Mouse (Mus musculus): Measurements from ENCODE around the gene Fstl4. TPM values are rescaled to one million over a fixed set of nuclear protein-coding genes. Genes with fewer than 3 reads are reported as not detected.

Gene Fstl4
- polyA plus RNA-seq, 1 experiment: 0.18 TPM

GRCm38 (mm10) chr11:52764894-52765677 lies 652 bp downstream of the Fstl4 start:
- H3K4me3 ChIP-seq (ENCODE audit: control insufficient read depth, insufficient read depth, low read length): peak overlapping the region; percentile 20
- no peaks in the 10 kb centered on the region for H3K36me3 ChIP-seq (ENCODE audit: control insufficient read depth, insufficient read depth, low read length)
- peak; percentile 2 for DNase-seq
- H3K27me3 ChIP-seq (ENCODE audit: control insufficient read depth, insufficient read depth, low read length): peaks cover 15% of the 10 kb centered on the region; the same call in 1 of the 2 replicates
- 4% methylated on average over 53 of the region's 53 CpGs for WGBS
- peaks cover 6% of the 10 kb centered on the region for H3K4me1 ChIP-seq (replicated peaks; ENCODE audit: control insufficient read depth, insufficient read depth, low read length)
- TF ChIP-seq CTCF (IDR thresholded peaks at IDR 0.05; ENCODE audit: borderline replicate concordance, control insufficient read depth, extremely low read depth, insufficient read depth, low read length, poor library complexity) (no peak), POLR2A (IDR thresholded peaks at IDR 0.05; ENCODE audit: control insufficient read depth, extremely low read depth, insufficient read depth, low read length, poor library complexity) (no peak)
- no peak overlapping the region for H3K27ac ChIP-seq (ENCODE audit: control insufficient read depth, insufficient read depth, low read length)

GRCm38 (mm10) chr11:52765678-52766254 lies 1.3 kb downstream of the Fstl4 start:
- Histone ChIP-seq H3K36me3 (ENCODE audit: control insufficient read depth, insufficient read depth, low read length) (no peaks in the 10 kb centered on the region), H3K4me1 (replicated peaks; ENCODE audit: control insufficient read depth, insufficient read depth, low read length) (peaks cover 6% of the 10 kb centered on the region), H3K4me3 (ENCODE audit: control insufficient read depth, insufficient read depth, low read length) (no peak overlapping the region), H3K27me3 (ENCODE audit: control insufficient read depth, insufficient read depth, low read length) (peaks cover 15% of the 10 kb centered on the region; the same call in 1 of the 2 replicates), H3K27ac (ENCODE audit: control insufficient read depth, insufficient read depth, low read length) (no peak overlapping the region)
- TF ChIP-seq CTCF (IDR thresholded peaks at IDR 0.05; ENCODE audit: borderline replicate concordance, control insufficient read depth, extremely low read depth, insufficient read depth, low read length, poor library complexity): no peak
- no peak for TF ChIP-seq POLR2A (IDR thresholded peaks at IDR 0.05; ENCODE audit: control insufficient read depth, extremely low read depth, insufficient read depth, low read length, poor library complexity)
- peak; percentile 36 for DNase-seq
- WGBS: 3% methylated on average over 21 of the region's 21 CpGs

GRCm38 (mm10) chr11:52767921-52768320 lies 3.5 kb downstream of the Fstl4 start:
- TF ChIP-seq POLR2A (IDR thresholded peaks at IDR 0.05; ENCODE audit: control insufficient read depth, extremely low read depth, insufficient read depth, low read length, poor library complexity) (no peak), CTCF (IDR thresholded peaks at IDR 0.05; ENCODE audit: borderline replicate concordance, control insufficient read depth, extremely low read depth, insufficient read depth, low read length, poor library complexity) (no peak)
- Histone ChIP-seq H3K27ac (ENCODE audit: control insufficient read depth, insufficient read depth, low read length) (no peak overlapping the region), H3K4me3 (ENCODE audit: control insufficient read depth, insufficient read depth, low read length) (no peak overlapping the region), H3K36me3 (ENCODE audit: control insufficient read depth, insufficient read depth, low read length) (no peaks in the 10 kb centered on the region), H3K4me1 (replicated peaks; ENCODE audit: control insufficient read depth, insufficient read depth, low read length) (peaks cover 6% of the 10 kb centered on the region), H3K27me3 (ENCODE audit: control insufficient read depth, insufficient read depth, low read length) (peaks cover 14% of the 10 kb centered on the region; the same call in 1 of the 2 replicates)
- DNase-seq: no peak
- WGBS: 92% methylated on average over 3 of the region's 3 CpGs

- 72% methylated on average over 3 of the region's 3 CpGs for WGBS
- TF ChIP-seq CTCF (IDR thresholded peaks at IDR 0.05; ENCODE audit: borderline replicate concordance, control insufficient read depth, extremely low read depth, insufficient read depth, low read length, poor library complexity) (no peak), POLR2A (IDR thresholded peaks at IDR 0.05; ENCODE audit: control insufficient read depth, extremely low read depth, insufficient read depth, low read length, poor library complexity) (no peak)
Measured at GRCm38 (mm10) chr11:52773073-52773472, 8.6 kb downstream of the Fstl4 start.

GRCm38 (mm10) chr11:52775291-52775690 lies 10.9 kb downstream of the Fstl4 start:
- Histone ChIP-seq H3K4me1 (replicated peaks; ENCODE audit: control insufficient read depth, insufficient read depth, low read length) (no peaks in the 10 kb centered on the region), H3K36me3 (ENCODE audit: control insufficient read depth, insufficient read depth, low read length) (no peaks in the 10 kb centered on the region), H3K4me3 (ENCODE audit: control insufficient read depth, insufficient read depth, low read length) (no peak overlapping the region), H3K27me3 (ENCODE audit: control insufficient read depth, insufficient read depth, low read length) (no peaks in the 10 kb centered on the region), H3K27ac (ENCODE audit: control insufficient read depth, insufficient read depth, low read length) (no peak overlapping the region)
- WGBS: 94% methylated on average over 3 of the region's 3 CpGs
- no peak for DNase-seq
- no peak for TF ChIP-seq POLR2A (IDR thresholded peaks at IDR 0.05; ENCODE audit: control insufficient read depth, extremely low read depth, insufficient read depth, low read length, poor library complexity)
- no peak for TF ChIP-seq CTCF (IDR thresholded peaks at IDR 0.05; ENCODE audit: borderline replicate concordance, control insufficient read depth, extremely low read depth, insufficient read depth, low read length, poor library complexity)

More at GRCm38 (mm10) chr11:52773073-52773472, 8.6 kb downstream of the Fstl4 start:
- Histone ChIP-seq H3K27me3 (ENCODE audit: control insufficient read depth, insufficient read depth, low read length) (no peaks in the 10 kb centered on the region; the same call in 1 of the 2 replicates), H3K4me3 (ENCODE audit: control insufficient read depth, insufficient read depth, low read length) (no peak overlapping the region), H3K36me3 (ENCODE audit: control insufficient read depth, insufficient read depth, low read length) (no peaks in the 10 kb centered on the region), H3K4me1 (replicated peaks; ENCODE audit: control insufficient read depth, insufficient read depth, low read length) (no peaks in the 10 kb centered on the region), H3K27ac (ENCODE audit: control insufficient read depth, insufficient read depth, low read length) (no peak overlapping the region)
- DNase-seq: no peak

- Histone ChIP-seq H3K4me1 (replicated peaks; ENCODE audit: control insufficient read depth, insufficient read depth, low read length) (no peaks in the 10 kb centered on the region), H3K36me3 (ENCODE audit: control insufficient read depth, insufficient read depth, low read length) (no peaks in the 10 kb centered on the region), H3K27ac (ENCODE audit: control insufficient read depth, insufficient read depth, low read length) (no peak overlapping the region), H3K27me3 (ENCODE audit: control insufficient read depth, insufficient read depth, low read length) (no peaks in the 10 kb centered on the region), H3K4me3 (ENCODE audit: control insufficient read depth, insufficient read depth, low read length) (no peak overlapping the region)
- TF ChIP-seq POLR2A (IDR thresholded peaks at IDR 0.05; ENCODE audit: control insufficient read depth, extremely low read depth, insufficient read depth, low read length, poor library complexity) (no peak), CTCF (IDR thresholded peaks at IDR 0.05; ENCODE audit: borderline replicate concordance, control insufficient read depth, extremely low read depth, insufficient read depth, low read length, poor library complexity) (no peak)
- 87% methylated on average over 5 of the region's 5 CpGs for WGBS
- no peak for DNase-seq
Measured at GRCm38 (mm10) chr11:52782426-52782825, 18.0 kb downstream of the Fstl4 start.

Measured in thymus, adult 2 months (tissue).